9 mouse cellular contexts compared by ENCODE assay signal in genomic region chr13:63096764-63097163, GRCm38 (mm10).
A peak's percentile ranks its signal among the peaks of the same experiment; 100 is the strongest.
DNase-seq lines count a peak whose midpoint lies in the region; ATAC-seq lines count a peak whose summit lies in the region.
"Had no signal": no experiment of that assay in that cellular context is flagged by ENCODE, and none has a peak within 500 bp of the region (broad histone marks: within the 10 kb centered on the region; RNA-seq: fewer than 3 reads in every experiment).

No protein-coding gene starts in this region.

- H3K4me3 ChIP-seq in intestine, embryonic 15.5 days (replicated peaks): no peak overlapping the region
- no peak overlapping the region for H3K4me3 ChIP-seq in liver, embryonic 12.5 days
- H3K4me3 ChIP-seq: embryonic facial prominence, embryonic 15.5 days; neural tube, embryonic 13.5 days had no signal

- no peaks in the 10 kb centered on the region for H3K27me3 ChIP-seq in intestine, embryonic 15.5 days (replicated peaks)
- no peaks in the 10 kb centered on the region for H3K27me3 ChIP-seq in liver, embryonic 12.5 days (replicated peaks)
- H3K27me3 ChIP-seq: embryonic facial prominence, embryonic 15.5 days; neural tube, embryonic 13.5 days had no signal

- peak; percentile 20 for DNase-seq in ovary, adult 18-20 months (ENCODE audit: low spot score)
- DNase-seq in ovary, postnatal 10 days (ENCODE audit: low spot score): no peak
- no peak for DNase-seq in T-cell, adult 2 months (ENCODE audit: low spot score)
- no peak for DNase-seq in gastrocnemius, postnatal 10 days

- no peaks in the 10 kb centered on the region for H3K36me3 ChIP-seq in intestine, embryonic 15.5 days
- H3K36me3 ChIP-seq in liver, embryonic 12.5 days: no peaks in the 10 kb centered on the region
- H3K36me3 ChIP-seq: embryonic facial prominence, embryonic 15.5 days; neural tube, embryonic 13.5 days had no signal

- H3K4me2 ChIP-seq in intestine, embryonic 15.5 days (replicated peaks): no peak overlapping the region
- no peak overlapping the region for H3K4me2 ChIP-seq in liver, embryonic 12.5 days
- H3K4me2 ChIP-seq: embryonic facial prominence, embryonic 15.5 days; neural tube, embryonic 13.5 days had no signal

- H3K9me3 ChIP-seq in intestine, embryonic 15.5 days: no peaks in the 10 kb centered on the region
- H3K9me3 ChIP-seq in liver, embryonic 12.5 days (replicated peaks): no peaks in the 10 kb centered on the region
- H3K9me3 ChIP-seq: embryonic facial prominence, embryonic 15.5 days; neural tube, embryonic 13.5 days had no signal

- WGBS in intestine, embryonic 15.5 days: 31% methylated on average over 3 of the region's 3 CpGs
- WGBS in liver, embryonic 12.5 days (ENCODE audit: insufficient replicate concordance): 58% methylated on average over 3 of the region's 3 CpGs

- peak; percentile 40; the same call in 1 of the 2 replicates for ATAC-seq in intestine, embryonic 15.5 days
- peak; percentile 71 for ATAC-seq in liver, embryonic 12.5 days
- no peak for ATAC-seq in CD4-positive, CD25-positive, alpha-beta regulatory T cell, adult 4 months

- peaks cover 18% of the 10 kb centered on the region for H3K4me1 ChIP-seq in intestine, embryonic 15.5 days (replicated peaks)
- peaks cover 11% of the 10 kb centered on the region; the same call in 1 of the 2 replicates for H3K4me1 ChIP-seq in liver, embryonic 12.5 days

- H3K27ac ChIP-seq in intestine, embryonic 15.5 days: peak overlapping the region; percentile 42; the same call in 1 of the 2 replicates
- H3K27ac ChIP-seq in liver, embryonic 12.5 days: no peak overlapping the region
- H3K27ac ChIP-seq: neural tube, embryonic 13.5 days had no signal

- H3K9ac ChIP-seq in intestine, embryonic 15.5 days: no peak overlapping the region
- no peak overlapping the region for H3K9ac ChIP-seq in liver, embryonic 12.5 days
- H3K9ac ChIP-seq: embryonic facial prominence, embryonic 15.5 days; neural tube, embryonic 13.5 days had no signal
